Mouse (Mus musculus) induced T-regulatory cell, adult 2 months (primary cell): ENCODE results near the gene Vmn1r160.
"Not testable (repeated sequence)": the region's sequence is repeated elsewhere in the genome, so short reads cannot be mapped to it uniquely, and the experiment has no call there.

Experiments
- DNase-seq: peaks from one replicate; pipeline ENCODE4 v3.0.0-alpha.2; 2012; ENCODE audit warnings: low read depth

Vmn1r160 gene

DNA sequence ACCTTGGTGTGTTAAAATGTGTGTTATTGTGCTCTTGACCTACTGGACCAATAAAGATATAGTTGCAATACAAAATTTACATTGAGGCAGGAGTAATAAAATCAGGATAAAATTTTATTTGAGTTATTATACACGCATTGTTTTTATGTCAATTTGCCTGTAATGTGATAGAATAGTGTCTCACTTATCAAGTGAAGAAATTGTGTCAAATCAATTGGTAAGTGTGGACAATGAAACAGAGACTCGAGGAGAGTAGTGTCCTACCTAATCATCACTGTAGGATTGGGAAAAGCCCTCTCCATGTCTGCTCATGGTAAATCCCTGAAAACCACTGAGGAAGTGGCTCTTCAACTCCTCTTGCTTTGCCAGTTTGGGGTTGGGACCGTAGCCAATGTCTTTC lies at the start of gene Vmn1r160:
Gene Vmn1r160, plus strand, starts transcription at position 301 of the 400 bp plus-strand sequence.
- DNase-seq: not testable (repeated sequence)

DNA sequence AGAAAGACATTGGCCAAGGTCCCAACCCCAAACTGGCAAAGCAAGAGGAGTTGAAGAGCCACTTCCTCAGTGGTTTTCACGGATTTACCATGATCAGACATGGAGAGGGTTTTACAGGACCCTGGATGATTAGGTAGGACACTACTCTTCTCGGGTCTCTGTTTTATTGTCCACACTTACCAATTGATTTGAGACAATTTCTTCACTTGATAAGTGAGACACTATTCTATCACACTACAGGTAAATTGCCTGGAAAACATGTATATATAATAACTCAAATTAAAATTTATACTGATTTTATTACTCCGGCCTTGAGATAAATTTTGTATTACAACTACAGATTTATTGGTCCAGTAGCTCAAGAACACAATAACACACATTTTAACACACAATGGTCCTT lies 27.5 kb upstream of the Vmn1r160 start, which contains the start of gene Vmn1r159:
Gene Vmn1r159, minus strand, starts transcription at position 101 of the 400 bp plus-strand sequence.
- DNase-seq: not testable (repeated sequence)
